Mouse (Mus musculus) G1E (cell line): ENCODE measurements around the gene Commd1.

ENCODE experiments used
- CTCF ChIP-seq: IDR thresholded peaks from 2 replicates; pipeline ENCODE4 v1.5.1; 2012; ENCODE audit warnings: low read depth, low read length, inconsistent platforms, mixed read lengths
- GATA1 ChIP-seq: IDR thresholded peaks from 2 replicates; pipeline ENCODE4 v1.6.1; 2012; ENCODE audit warnings: borderline replicate concordance, low read length, inconsistent platforms, mixed read lengths
- GATA2 ChIP-seq: IDR thresholded peaks from 2 replicates; pipeline ENCODE4 v1.6.1; 2012; ENCODE audit warnings: low read depth, low read length, inconsistent platforms, borderline replicate concordance
- POLR2AphosphoS5 ChIP-seq: IDR thresholded peaks from 2 replicates; pipeline ENCODE4 v1.6.1; 2012; ENCODE audit warnings: low read depth, low read length, inconsistent platforms; ENCODE audit not compliant: insufficient replicate concordance
- TAL1 ChIP-seq: conservative IDR thresholded peaks from 2 replicates; pipeline ENCODE4 v1.6.1; 2012; ENCODE audit warnings: low read depth, low read length, inconsistent platforms, mixed read lengths

- TF ChIP-seq CTCF (no peak), GATA1 (no peak), TAL1 (no peak), POLR2AphosphoS5 (no peak), GATA2 (no peak)
Measured at GRCm38 (mm10) chr11:22891242-22891641, 90.9 kb downstream of the Commd1 start.
